Mouse (Mus musculus) embryonic facial prominence, embryonic 10.5 days (tissue): Measurements from ENCODE around the gene Pabpc4. TPM values are rescaled to one million over a fixed set of nuclear protein-coding genes. Genes with fewer than 3 reads are reported as not detected.

ENCODE experiments used
- DNase-seq: peaks from one replicate; pipeline ENCODE4 v3.0.0-alpha.2; 2017; ENCODE audit warnings: low spot score
- H3K27ac ChIP-seq: fragments of 300-500 bp; sonication (generic); replicated peaks from 2 replicates; pipeline ENCODE4 v1.5.1; 2016; ENCODE audit warnings: mild to moderate bottlenecking
- H3K27me3 ChIP-seq: fragments of 300-500 bp; sonication (generic); replicated peaks from 2 replicates; pipeline ENCODE4 v1.6.1; 2016; ENCODE audit warnings: low read depth, mild to moderate bottlenecking; ENCODE audit not compliant: poor library complexity, severe bottlenecking
- H3K36me3 ChIP-seq: fragments of 300-500 bp; sonication (generic); replicated peaks from 2 replicates; pipeline ENCODE4 v1.6.1; 2016; ENCODE audit warnings: mild to moderate bottlenecking, moderate library complexity
- H3K4me1 ChIP-seq: fragments of 300-500 bp; sonication (generic); 2 replicates; pipeline ENCODE4 v1.6.1; 2016
- H3K4me3 ChIP-seq: fragments of 300-500 bp; sonication (generic); 2 replicates; pipeline ENCODE4 v1.5.1; 2016; ENCODE audit warnings: mild to moderate bottlenecking, moderate library complexity
- H3K9me3 ChIP-seq: fragments of 300-500 bp; sonication (generic); 2 replicates; pipeline ENCODE4 v1.6.1; 2016; ENCODE audit warnings: mild to moderate bottlenecking
- WGBS: fragments of 180-500 bp; shearing (Covaris S2); methylation state at CpG from one replicate; pipeline ENCODE4 v1.1.7; 2016; 5-methylcytosine and 5-hydroxymethylcytosine counted together
- polyA plus RNA-seq: library from polyadenylated mRNA; unstranded; fragments of >200 nt; fragmentation: Nextera tagmentation; extraction: Ambion mirVana; gene quantifications from 2 replicates; pipeline ENCODE4 v1.2.1, GENCODE M21; 2016

Pabpc4 gene
- polyA plus RNA-seq, 1 experiment from 2014 or later = 54.9 TPM

GRCm38 (mm10) chr4:123337693-123338092 lies 75.5 kb downstream of the Pabpc4 start:
- no peaks in the 10 kb centered on the region for H3K36me3 ChIP-seq
- 86% methylated on average over 4 of the region's 4 CpGs for WGBS
- H3K9me3 ChIP-seq = 0 out of 2 replicates have a peak, but pooled peaks cover 2% of the 10 kb centered on the region
- no peak overlapping the region for H3K4me3 ChIP-seq
- no peak for DNase-seq
- H3K27me3 ChIP-seq = peaks cover 54% of the 10 kb centered on the region
- no peak overlapping the region for H3K27ac ChIP-seq
- H3K4me1 ChIP-seq = peaks cover 12% of the 10 kb centered on the region

- WGBS = 72% methylated on average over 5 of the region's 5 CpGs
- peaks cover 77% of the 10 kb centered on the region for H3K27me3 ChIP-seq
These were observed 78.1 kb downstream of the Pabpc4 start for GRCm38 (mm10) chr4:123340232-123340631.

GRCm38 (mm10) chr4:123342091-123342641 lies 80.0 kb downstream of the Pabpc4 start:
- Histone ChIP-seq H3K4me1 (peaks cover 17% of the 10 kb centered on the region), H3K27ac (no peak overlapping the region), H3K4me3 (peak overlapping the region; percentile 66), H3K9me3 (no peaks in the 10 kb centered on the region), H3K36me3 (0 out of 2 replicates have a peak, but pooled peaks cover 2% of the 10 kb centered on the region), H3K27me3 (peaks cover 70% of the 10 kb centered on the region)
- no peak for DNase-seq
- 3% methylated on average over 43 of the region's 43 CpGs for WGBS

More at GRCm38 (mm10) chr4:123340232-123340631, 78.1 kb downstream of the Pabpc4 start:
- Histone ChIP-seq H3K9me3 (no peaks in the 10 kb centered on the region), H3K36me3 (no peaks in the 10 kb centered on the region), H3K4me3 (no peak overlapping the region), H3K4me1 (peaks cover 17% of the 10 kb centered on the region), H3K27ac (no peak overlapping the region)
- DNase-seq = no peak

- DNase-seq = peak; percentile 89
- Histone ChIP-seq H3K36me3 (peaks cover 7% of the 10 kb centered on the region; the same call in 1 of the 2 replicates), H3K4me3 (peak within 1 kb of the TSS; percentile 66), H3K4me1 (peaks cover 17% of the 10 kb centered on the region), H3K27me3 (peaks cover 70% of the 10 kb centered on the region), H3K9me3 (no peaks in the 10 kb centered on the region), H3K27ac (no peak within 1 kb of the TSS)
- under 1% methylated on average over 65 of the region's 65 CpGs for WGBS
These were observed 80.7 kb downstream of the Pabpc4 start, which contains the start of gene Bmp8a for GRCm38 (mm10) chr4:123342642-123343470. Gene Bmp8a (minus strand): TSS chr4:123343252.

GRCm38 (mm10) chr4:123343471-123343789 lies 81.3 kb downstream of the Pabpc4 start:
- no peak for DNase-seq
- Histone ChIP-seq H3K9me3 (no peaks in the 10 kb centered on the region), H3K27ac (no peak overlapping the region), H3K27me3 (peaks cover 66% of the 10 kb centered on the region), H3K4me3 (peak overlapping the region; percentile 66), H3K4me1 (peaks cover 17% of the 10 kb centered on the region), H3K36me3 (peaks cover 13% of the 10 kb centered on the region)
- 11% methylated on average over 6 of the region's 6 CpGs for WGBS

Other genes with a start within 250 kb of the Pabpc4 start
- gene Trit1, start 245.8 kb upstream of the Pabpc4 start, polyA plus RNA-seq = 19.0 and 21.6 TPM in 2 replicates
- 0.29 and 0.39 TPM in 2 replicates for gene Bmp8b, start 157.2 kb upstream of the Pabpc4 start, polyA plus RNA-seq
- 0.09 and 0.12 TPM in 2 replicates for gene Oxct2b, start 146.1 kb upstream of the Pabpc4 start, polyA plus RNA-seq
- gene Ppie, start 122.4 kb upstream of the Pabpc4 start, polyA plus RNA-seq = 131 TPM in 2 replicates
- 0.60 and 0.95 TPM in 2 replicates for gene Hpcal4, start 79.1 kb upstream of the Pabpc4 start, polyA plus RNA-seq
- not detected in 2 replicates for gene Nt5c1a, start 60.8 kb upstream of the Pabpc4 start, polyA plus RNA-seq
- 13.4 and 13.5 TPM in 2 replicates for gene Heyl, start 28.8 kb upstream of the Pabpc4 start, polyA plus RNA-seq
- not detected in 2 replicates for gene Oxct2a, start 61.3 kb downstream of the Pabpc4 start, polyA plus RNA-seq
- 0.14 TPM in 1 of 2 replicates, not detected in the other for gene Bmp8a, start 80.9 kb downstream of the Pabpc4 start, polyA plus RNA-seq